Mouse (Mus musculus) brain, embryonic 14.5 days (tissue): Measurements from ENCODE around the gene Trim10.

Source experiments
- CTCF ChIP-seq: fragments of 200-500 bp; IDR thresholded peaks from 2 replicates; pipeline ENCODE4 v1.5.1; 2012; ENCODE audit warnings: inconsistent platforms, mild to moderate bottlenecking, moderate library complexity, borderline replicate concordance; ENCODE audit not compliant: insufficient read depth, insufficient read length; ENCODE audit errors: extremely low read depth
- POLR2A ChIP-seq: fragments of 200-500 bp; IDR thresholded peaks from 2 replicates; pipeline ENCODE4 v1.6.1; 2012; ENCODE audit warnings: mild to moderate bottlenecking, inconsistent platforms, borderline replicate concordance; ENCODE audit not compliant: poor library complexity, insufficient read depth, insufficient read length, severe bottlenecking; ENCODE audit errors: extremely low read depth

DNA sequence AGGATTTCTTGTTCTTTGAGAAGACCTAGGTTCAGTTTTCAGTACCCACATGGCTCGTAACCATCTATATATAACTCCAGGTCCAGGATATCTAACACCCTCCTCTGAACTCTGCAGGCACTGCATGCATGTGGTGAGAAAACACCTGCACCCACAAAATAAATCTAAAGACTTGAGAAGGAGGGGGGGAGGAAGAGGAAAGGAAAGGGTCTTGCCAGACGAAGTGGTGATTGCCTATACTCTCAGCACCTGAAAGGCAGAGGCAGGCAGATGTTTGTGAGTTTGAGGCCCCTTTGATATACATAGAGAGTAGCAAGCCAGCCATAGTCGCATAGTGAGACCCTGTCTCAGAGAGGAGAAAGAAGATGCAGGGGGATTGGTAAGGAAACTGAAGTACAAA lies 29.4 kb upstream of the Trim10 start:
- TF ChIP-seq CTCF = no peak
- TF ChIP-seq POLR2A = no peak
